Mouse (Mus musculus) erythroblast, embryonic 14.5 days (primary cell): ENCODE data around the gene Rpl21. TPM values are rescaled to one million over a fixed set of nuclear protein-coding genes. Genes with fewer than 3 reads are reported as not detected.
"Not testable (repeated sequence)": the region's sequence is repeated elsewhere in the genome, so short reads cannot be mapped to it uniquely, and the experiment has no call there.

Experiments
- H3K27me3 ChIP-seq: 2 replicates; pipeline ENCODE4 v1.6.1; 2012; ENCODE audit warnings: inconsistent platforms; ENCODE audit not compliant: control insufficient read depth
- H3K36me3 ChIP-seq: 2 replicates; pipeline ENCODE4 v1.6.1; 2012; ENCODE audit warnings: mild to moderate bottlenecking, inconsistent platforms; ENCODE audit not compliant: control insufficient read depth
- H3K4me1 ChIP-seq: 2 replicates; pipeline ENCODE4 v1.6.1; 2012; ENCODE audit warnings: inconsistent platforms; ENCODE audit not compliant: control insufficient read depth
- H3K4me3 ChIP-seq: replicated peaks from 2 replicates; pipeline ENCODE3; 2012; ENCODE audit warnings: moderate library complexity, mild to moderate bottlenecking, inconsistent platforms
- H3K9me3 ChIP-seq: 2 replicates; pipeline ENCODE4 v1.6.1; 2012; ENCODE audit warnings: low read length, inconsistent platforms, mixed read lengths; ENCODE audit not compliant: control insufficient read depth
- GATA1 ChIP-seq: IDR thresholded peaks from 2 replicates; pipeline ENCODE4 v1.6.1; 2012; ENCODE audit warnings: low read length, inconsistent platforms, mixed read lengths
- TAL1 ChIP-seq: IDR thresholded peaks from 3 replicates; pipeline ENCODE4 v1.6.1; 2012; ENCODE audit warnings: low read length, inconsistent platforms, mixed read lengths
- polyA plus RNA-seq: library from polyadenylated mRNA; stranded (reverse); fragments of >175 nt; gene quantifications from 2 replicates; pipeline ENCODE4 v1.2.3, GENCODE M21; 2012

Gene Rpl21
- polyA plus RNA-seq, 1 experiment: 11.5 TPM

- Histone ChIP-seq H3K9me3 (peaks cover 8% of the 10 kb centered on the region), H3K4me1 (peaks cover 10% of the 10 kb centered on the region), H3K36me3 (no peaks in the 10 kb centered on the region), H3K27me3 (no peaks in the 10 kb centered on the region; the same call in none of the 2 replicates), H3K4me3 (no peak overlapping the region)
- TF ChIP-seq TAL1 (no peak), GATA1 (no peak)
These were observed 26.6 kb downstream of the Rpl21 start for GRCm38 (mm10) chr5:146859246-146859645.

DNA sequence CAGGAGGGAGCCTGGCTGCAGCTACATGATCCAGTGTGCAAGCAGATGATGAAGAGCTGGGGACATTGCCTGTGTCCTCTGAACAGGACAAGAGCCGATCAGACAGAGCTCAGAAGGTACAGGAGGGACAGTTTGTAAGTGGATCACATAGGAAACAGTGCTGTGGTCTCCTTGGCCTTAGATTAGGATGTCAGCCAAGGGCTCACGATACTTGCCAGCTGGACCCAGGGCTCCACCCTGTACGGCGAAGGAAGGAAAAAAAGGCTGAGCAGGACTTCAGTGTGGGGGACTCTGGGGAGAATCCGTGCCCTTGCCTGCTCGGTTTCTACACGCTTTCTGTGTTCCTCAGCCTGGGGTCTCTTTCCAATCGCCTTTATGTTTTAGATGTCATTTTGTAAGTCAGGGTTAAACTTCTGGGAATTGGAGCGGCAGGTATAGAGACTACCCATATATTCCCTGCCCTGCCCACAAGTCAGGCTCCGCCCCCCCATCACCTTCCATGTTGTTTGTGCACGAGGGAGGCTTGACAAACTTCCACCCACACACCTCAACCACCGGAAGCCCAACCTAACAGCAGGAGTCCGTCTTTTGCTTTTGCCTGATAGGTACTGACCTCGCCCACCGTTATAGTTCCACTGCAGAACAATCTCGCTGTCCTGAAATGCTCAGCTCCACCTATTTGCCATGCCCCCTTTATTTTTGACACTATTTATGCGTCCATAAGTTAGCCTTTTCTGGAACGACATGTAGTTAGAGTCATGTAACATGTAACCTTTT, 27.7 kb downstream of the Rpl21 start:
- Histone ChIP-seq H3K4me3 (no peak overlapping the region), H3K27me3 (no peaks in the 10 kb centered on the region; the same call in none of the 2 replicates), H3K9me3 (peaks cover 8% of the 10 kb centered on the region), H3K4me1 (peaks cover 16% of the 10 kb centered on the region), H3K36me3 (no peaks in the 10 kb centered on the region; the same call in 1 of the 2 replicates)
- TF ChIP-seq TAL1: no peak
- no peak for TF ChIP-seq GATA1

- H3K27me3 ChIP-seq: no peaks in the 10 kb centered on the region; the same call in 1 of the 2 replicates
- no peaks in the 10 kb centered on the region; the same call in 1 of the 2 replicates for H3K36me3 ChIP-seq
- TF ChIP-seq TAL1: no peak
- no peak for TF ChIP-seq GATA1
- peaks cover 28% of the 10 kb centered on the region for H3K4me1 ChIP-seq
- H3K4me3 ChIP-seq: no peak overlapping the region
- no peaks in the 10 kb centered on the region for H3K9me3 ChIP-seq
These were observed 28.9 kb downstream of the Rpl21 start for GRCm38 (mm10) chr5:146861588-146861987.

- Histone ChIP-seq H3K4me1 (peaks cover 43% of the 10 kb centered on the region), H3K27me3 (no peaks in the 10 kb centered on the region; the same call in 1 of the 2 replicates), H3K9me3 (peaks cover 3% of the 10 kb centered on the region), H3K36me3 (no peaks in the 10 kb centered on the region; the same call in 1 of the 2 replicates), H3K4me3 (no peak overlapping the region)
- TF ChIP-seq GATA1 (no peak), TAL1 (no peak)
These were observed 32.8 kb downstream of the Rpl21 start for GRCm38 (mm10) chr5:146865511-146865910.

GRCm38 (mm10) chr5:146866277-146866676, 33.6 kb downstream of the Rpl21 start:
- Histone ChIP-seq H3K9me3 (peaks cover 5% of the 10 kb centered on the region), H3K4me3 (peak overlapping the region; percentile 24), H3K36me3 (no peaks in the 10 kb centered on the region; the same call in 1 of the 2 replicates), H3K27me3 (no peaks in the 10 kb centered on the region; the same call in 1 of the 2 replicates), H3K4me1 (peaks cover 40% of the 10 kb centered on the region)
- TF ChIP-seq GATA1 (0 out of 2 replicates have a peak, but pooled peaks have one; percentile 13), TAL1 (peak; percentile 19; the same call in 1 of the 3 replicates)

DNA sequence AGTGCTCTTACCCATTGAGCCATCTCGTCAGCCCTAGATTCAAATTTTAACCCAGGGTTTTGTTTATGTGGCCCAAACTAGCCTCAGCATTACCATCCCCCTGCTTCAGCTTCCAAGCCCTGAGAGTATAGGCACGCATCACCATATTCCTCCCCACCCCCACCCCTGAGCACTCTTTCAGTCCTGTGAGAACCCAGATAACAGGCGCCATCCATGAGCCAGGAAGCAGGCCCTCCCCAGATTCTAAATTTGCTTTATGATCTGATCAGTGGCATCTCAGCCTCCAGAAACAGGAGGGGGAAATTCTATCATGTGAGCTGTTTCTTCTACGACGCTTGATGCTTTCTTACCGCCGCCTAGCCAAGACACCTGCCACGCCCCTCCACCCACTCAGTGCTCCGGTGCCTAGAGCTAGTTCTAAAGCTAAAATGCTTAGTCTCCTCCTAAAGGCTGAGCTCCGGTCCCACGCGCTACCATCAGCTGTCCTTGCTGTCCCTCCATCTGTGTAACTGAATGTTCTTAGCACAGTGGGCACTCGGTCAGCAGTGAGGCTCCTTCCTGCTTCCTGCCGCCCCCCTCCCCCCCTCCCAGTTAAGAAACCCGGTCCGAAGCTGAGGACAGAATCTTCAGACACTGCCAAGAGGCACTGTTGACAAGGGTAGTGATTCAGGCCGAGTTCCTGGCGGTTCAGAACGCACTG, 34.7 kb downstream of the Rpl21 start:
- H3K36me3 ChIP-seq: no peaks in the 10 kb centered on the region; the same call in 1 of the 2 replicates
- H3K9me3 ChIP-seq: peaks cover 5% of the 10 kb centered on the region
- peak overlapping the region; percentile 47 for H3K4me3 ChIP-seq
- no peaks in the 10 kb centered on the region; the same call in 1 of the 2 replicates for H3K27me3 ChIP-seq
- peaks cover 39% of the 10 kb centered on the region for H3K4me1 ChIP-seq
- TF ChIP-seq TAL1 (no peak), GATA1 (no peak)

DNA sequence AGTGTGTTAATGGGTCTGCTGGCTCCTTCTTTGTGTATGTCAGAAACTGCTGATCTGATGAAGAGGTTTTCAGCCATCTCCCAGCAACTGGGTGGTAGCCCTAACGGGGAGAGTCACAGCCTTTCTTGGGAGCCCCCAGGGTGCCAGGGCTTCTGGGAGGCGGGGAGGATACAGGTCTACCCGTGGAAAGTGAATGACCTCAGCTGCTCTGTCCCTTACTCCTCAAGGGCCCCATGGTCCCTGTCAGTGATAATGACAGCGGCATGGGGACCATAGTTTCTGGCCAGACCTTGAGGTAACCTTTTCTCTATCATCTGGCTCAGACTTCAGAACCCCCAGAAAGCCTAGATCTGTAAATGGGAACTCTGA, 35.2 kb downstream of the Rpl21 start:
- H3K27me3 ChIP-seq: no peaks in the 10 kb centered on the region; the same call in 1 of the 2 replicates
- H3K9me3 ChIP-seq: peaks cover 5% of the 10 kb centered on the region
- TF ChIP-seq GATA1 (no peak), TAL1 (no peak)
- H3K4me3 ChIP-seq: no peak overlapping the region
- peaks cover 39% of the 10 kb centered on the region for H3K4me1 ChIP-seq
- no peaks in the 10 kb centered on the region; the same call in 1 of the 2 replicates for H3K36me3 ChIP-seq

GRCm38 (mm10) chr5:146872981-146873631, 40.4 kb downstream of the Rpl21 start:
- Histone ChIP-seq H3K9me3 (peaks cover 7% of the 10 kb centered on the region), H3K27me3 (peaks cover 3% of the 10 kb centered on the region), H3K4me1 (peaks cover 8% of the 10 kb centered on the region), H3K36me3 (no peaks in the 10 kb centered on the region), H3K4me3 (no peak overlapping the region)
- no peak for TF ChIP-seq TAL1
- TF ChIP-seq GATA1: no peak

DNA sequence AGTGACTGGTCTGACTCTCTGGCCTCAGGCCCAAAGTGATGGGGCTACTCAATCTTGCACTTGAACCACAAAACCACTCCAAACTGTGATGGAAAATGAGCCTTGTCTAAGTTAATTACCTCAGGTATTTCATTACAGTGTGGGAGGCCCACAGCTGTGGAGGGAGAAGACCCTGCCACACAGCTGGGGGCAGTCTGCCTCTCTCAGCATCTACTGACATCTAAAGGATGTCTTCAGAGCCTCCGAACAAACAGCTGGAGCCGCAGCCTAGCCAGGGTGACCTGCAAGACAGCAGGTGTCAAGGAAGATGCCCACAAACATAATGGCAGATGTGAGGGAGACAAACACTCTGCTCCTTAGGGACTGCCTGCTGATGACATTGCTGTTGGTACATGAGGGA, 43.3 kb downstream of the Rpl21 start:
- TF ChIP-seq GATA1: no peak
- no peak for TF ChIP-seq TAL1
- peaks cover 2% of the 10 kb centered on the region for H3K4me1 ChIP-seq
- H3K4me3 ChIP-seq: no peak overlapping the region
- H3K9me3 ChIP-seq: 0 out of 2 replicates have a peak, but pooled peaks cover 5% of the 10 kb centered on the region
- H3K27me3 ChIP-seq: peaks cover 12% of the 10 kb centered on the region
- no peaks in the 10 kb centered on the region for H3K36me3 ChIP-seq

- peaks cover 13% of the 10 kb centered on the region for H3K27me3 ChIP-seq
- H3K9me3 ChIP-seq, H3K36me3 ChIP-seq, H3K4me1 ChIP-seq, H3K4me3 ChIP-seq: not testable (repeated sequence)
These were observed 45.2 kb downstream of the Rpl21 start for GRCm38 (mm10) chr5:146877882-146878281.
